Mouse (Mus musculus) E14TG2a.4 (cell line): ENCODE measurements at regions not wholly inside any gene's neighbourhood (a gene's known extent, or its start where the extent isn't known, plus 50 kb on each side); places are given as distances from the start of the nearest gene placed in this dataset.

Experiments
- CTCF ChIP-seq: conservative IDR thresholded peaks from 2 replicates; pipeline ENCODE4 v1.5.1; 2014; ENCODE audit warnings: low read length
- NANOG ChIP-seq: IDR thresholded peaks from 2 replicates; pipeline ENCODE4 v1.6.1; 2014; ENCODE audit warnings: borderline replicate concordance, low read length, mixed read lengths
- POU5F1 ChIP-seq: IDR thresholded peaks from 2 replicates; pipeline ENCODE4 v1.6.1; 2014; ENCODE audit warnings: low read length, borderline replicate concordance

- TF ChIP-seq CTCF = no peak
- no peak for TF ChIP-seq NANOG
- TF ChIP-seq POU5F1 = no peak
Observed at GRCm38 (mm10) chr13:114643521-114643920, 174.5 kb upstream of the Mocs2 start.
